In the genomic region with DNA sequence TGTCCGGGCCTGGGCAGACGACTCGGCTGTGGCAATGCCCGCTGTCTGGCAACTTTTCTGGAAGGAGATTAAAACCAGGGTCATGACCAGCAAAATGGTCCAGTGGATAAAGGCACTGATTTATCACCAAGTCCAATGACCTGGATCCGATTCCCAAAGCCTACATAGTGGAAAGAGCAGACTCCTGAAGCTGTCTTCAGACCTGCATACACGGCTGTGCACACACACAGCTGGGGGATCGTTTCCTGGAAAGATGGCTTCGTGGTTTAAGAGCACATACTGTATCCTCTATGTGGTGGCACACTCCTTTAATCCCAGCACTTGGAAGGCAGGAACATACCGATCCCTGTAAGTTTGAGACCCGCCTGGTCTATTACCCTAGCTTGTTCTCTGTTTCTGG, we compare ENCODE assay signal across 19 mouse cellular contexts.
"Had no signal": no experiment of that assay in that cellular context is flagged by ENCODE, and none has a peak within 500 bp of the region (broad histone marks: within the 10 kb centered on the region; RNA-seq: fewer than 3 reads in every experiment).

No protein-coding gene starts in this region.

- H3K27me3 ChIP-seq: midbrain, embryonic 12.5 days; neural tube, embryonic 13.5 days; neural tube, embryonic 15.5 days had no signal

- H3K9me3 ChIP-seq: midbrain, embryonic 10.5 days; midbrain, embryonic 12.5 days; neural tube, embryonic 13.5 days; neural tube, embryonic 15.5 days had no signal

- H3K27ac ChIP-seq: midbrain, embryonic 10.5 days; midbrain, embryonic 12.5 days; neural tube, embryonic 13.5 days; neural tube, embryonic 15.5 days had no signal

- ATAC-seq: midbrain, embryonic 16.5 days had no signal

- H3K4me2 ChIP-seq: lung, embryonic 14.5 days; midbrain, embryonic 12.5 days; neural tube, embryonic 13.5 days; neural tube, embryonic 15.5 days had no signal

- H3K4me3 ChIP-seq: midbrain, embryonic 10.5 days; midbrain, embryonic 12.5 days; myocyte; neural tube, embryonic 13.5 days; neural tube, embryonic 15.5 days had no signal

- H3K4me1 ChIP-seq: midbrain, embryonic 12.5 days; neural tube, embryonic 13.5 days had no signal

- DNase-seq: lung, adult 18-20 months; lung, embryonic 14.5 days; lung, postnatal 10 days; lung, postnatal 4 days; midbrain, embryonic 14.5 days; retina, postnatal 1 day; right cerebral cortex, adult 18-20 months; right cerebral cortex, postnatal 25 days; right cerebral cortex, postnatal 4 days; spleen, adult 18-20 months; thymus, adult 18-20 months; thymus, postnatal 14 days; thymus, postnatal 36 days had no signal

- H3K9ac ChIP-seq: lung, embryonic 14.5 days; midbrain, embryonic 12.5 days; neural tube, embryonic 13.5 days; neural tube, embryonic 15.5 days had no signal
